Mouse (Mus musculus) stomach, postnatal 0 days (tissue): ENCODE data around the gene Phrf1. TPM values are rescaled to one million over a fixed set of nuclear protein-coding genes. Genes with fewer than 3 reads are reported as not detected.

Experiments used
- ATAC-seq: fragments of 200-750 bp; cut with Nextera tagmentation; 2 replicates; pipeline ENCODE4 v1.8.0; 2017; ENCODE audit not compliant: low FRiP score, low TSS enrichment
- DNase-seq: peaks from one replicate; pipeline ENCODE4 v3.0.0-alpha.2; 2016; ENCODE audit warnings: low spot score
- H3K27ac ChIP-seq: fragments of 300-500 bp; sonication (generic); replicated peaks from 2 replicates; pipeline ENCODE4 v1.5.1; 2014; ENCODE audit warnings: mild to moderate bottlenecking, control low read depth
- H3K27me3 ChIP-seq: fragments of 300-500 bp; sonication (generic); 2 replicates; pipeline ENCODE4 v1.6.1; 2014; ENCODE audit warnings: low read length; ENCODE audit not compliant: control insufficient read depth, insufficient read depth
- H3K36me3 ChIP-seq: fragments of 300-500 bp; sonication (generic); 2 replicates; pipeline ENCODE4 v1.6.1; 2014; ENCODE audit warnings: low read length, mixed read lengths; ENCODE audit not compliant: control insufficient read depth, insufficient read depth
- H3K4me1 ChIP-seq: fragments of 300-500 bp; sonication (generic); replicated peaks from 2 replicates; pipeline ENCODE4 v1.6.1; 2014; ENCODE audit warnings: antibody characterized with exemption; ENCODE audit not compliant: control insufficient read depth, insufficient read depth
- H3K4me2 ChIP-seq: fragments of 300-500 bp; sonication (generic); replicated peaks from 2 replicates; pipeline ENCODE4 v1.6.1; 2014; ENCODE audit warnings: low read depth, mild to moderate bottlenecking, control low read depth, moderate library complexity
- H3K4me3 ChIP-seq: fragments of 300-500 bp; sonication (generic); 2 replicates; pipeline ENCODE4 v1.5.1; 2014; ENCODE audit warnings: low read depth, low read length, control low read depth
- H3K9ac ChIP-seq: fragments of 300-500 bp; sonication (generic); 2 replicates; pipeline ENCODE4 v1.6.1; 2014; ENCODE audit warnings: mild to moderate bottlenecking, low read length, control low read depth, mixed read lengths
- H3K9me3 ChIP-seq: fragments of 300-500 bp; sonication (generic); 2 replicates; pipeline ENCODE4 v1.6.1; 2016; ENCODE audit warnings: low read length; ENCODE audit not compliant: control insufficient read depth
- CTCF ChIP-seq: IDR thresholded peaks from 2 replicates; pipeline ENCODE4 v1.5.1; 2016; ENCODE audit warnings: antibody characterized with exemption, low read depth, mild to moderate bottlenecking, moderate library complexity
- EP300 ChIP-seq: optimal IDR thresholded peaks from 2 replicates; pipeline ENCODE3; 2016; ENCODE audit warnings: antibody characterized with exemption
- WGBS: fragments of 180-500 bp; shearing (Covaris S2); extraction: QIAGEN DNeasy Blood & Tissue Kit; methylation state at CpG from one replicate; pipeline ENCODE4 v1.1.7; 2014; 5-methylcytosine and 5-hydroxymethylcytosine counted together
- polyA plus RNA-seq: library from polyadenylated mRNA; unstranded; fragments of >200 nt; fragmentation: Nextera tagmentation; extraction: Ambion mirVana; gene quantifications from 2 replicates; pipeline ENCODE4 v1.2.1, GENCODE M21; 2015

The Phrf1 gene
- polyA plus RNA-seq, 1 experiment from 2014 or later = 19.1 TPM

GRCm38 (mm10) chr7:141222126-141222467 lies 6.5 kb upstream of the Phrf1 start:
- Histone ChIP-seq H3K9ac (peak overlapping the region; percentile 45), H3K9me3 (no peaks in the 10 kb centered on the region), H3K27ac (peak overlapping the region; percentile 81), H3K27me3 (no peaks in the 10 kb centered on the region), H3K4me2 (peak overlapping the region; percentile 98), H3K4me3 (peak overlapping the region; percentile 65), H3K36me3 (no peaks in the 10 kb centered on the region), H3K4me1 (peaks cover 15% of the 10 kb centered on the region)
- DNase-seq (no peak), ATAC-seq (no peak)
- 10% methylated on average over 8 of the region's 8 CpGs for WGBS
- no peak for TF ChIP-seq EP300
- no peak for TF ChIP-seq CTCF

GRCm38 (mm10) chr7:141222696-141223215 lies 5.8 kb upstream of the Phrf1 start:
- no peak overlapping the region for H3K4me2 ChIP-seq
- no peak overlapping the region for H3K4me3 ChIP-seq
- WGBS = 76% methylated on average over 4 of the region's 4 CpGs
- H3K9me3 ChIP-seq = no peaks in the 10 kb centered on the region
- TF ChIP-seq EP300 = no peak
- no peak for TF ChIP-seq CTCF
- H3K9ac ChIP-seq = peak overlapping the region; percentile 45; the same call in 1 of the 2 replicates
- no peaks in the 10 kb centered on the region for H3K27me3 ChIP-seq
- peaks cover 15% of the 10 kb centered on the region for H3K4me1 ChIP-seq
- H3K36me3 ChIP-seq = no peaks in the 10 kb centered on the region
- DNase-seq (no peak), ATAC-seq (no peak)
- peak overlapping the region; percentile 81 for H3K27ac ChIP-seq

DNA sequence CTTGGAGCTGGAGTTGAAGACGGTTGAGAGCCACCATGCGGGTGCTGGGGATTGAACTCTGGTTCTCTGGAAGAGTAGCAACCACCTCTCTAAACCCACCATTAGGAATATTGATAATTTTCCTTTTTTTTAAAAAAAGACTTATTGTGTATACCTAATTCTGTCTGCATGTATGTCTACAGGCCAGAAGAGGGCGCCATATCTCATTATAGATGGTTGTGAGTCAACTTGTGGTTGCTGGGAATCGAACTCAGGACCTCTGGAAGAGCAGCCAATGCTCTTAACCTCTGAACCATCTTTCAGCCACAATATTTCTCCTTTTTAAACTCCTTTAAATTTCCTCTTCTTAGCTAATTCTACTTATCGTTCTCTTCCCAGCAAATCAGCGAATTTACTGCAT lies 2.0 kb upstream of the Phrf1 start:
- no peak overlapping the region for H3K4me3 ChIP-seq
- DNase-seq (no peak), ATAC-seq (no peak)
- H3K9me3 ChIP-seq = no peaks in the 10 kb centered on the region
- peak; percentile 20; the same call in 1 of the 2 replicates for TF ChIP-seq CTCF
- TF ChIP-seq EP300 = no peak
- peaks cover 12% of the 10 kb centered on the region for H3K4me1 ChIP-seq
- no peaks in the 10 kb centered on the region for H3K27me3 ChIP-seq
- H3K27ac ChIP-seq = no peak overlapping the region
- H3K9ac ChIP-seq = no peak overlapping the region
- WGBS = 87% methylated on average over 6 of the region's 6 CpGs
- no peak overlapping the region for H3K4me2 ChIP-seq
- no peaks in the 10 kb centered on the region for H3K36me3 ChIP-seq

- DNase-seq (no peak), ATAC-seq (no peak)
- WGBS = 76% methylated on average over 4 of the region's 4 CpGs
- H3K9me3 ChIP-seq = no peaks in the 10 kb centered on the region
- H3K4me3 ChIP-seq = no peak overlapping the region
- TF ChIP-seq CTCF = no peak
- TF ChIP-seq EP300 = no peak
- no peak overlapping the region for H3K9ac ChIP-seq
- H3K4me1 ChIP-seq = 0 out of 2 replicates have a peak, but pooled peaks cover 4% of the 10 kb centered on the region
- H3K4me2 ChIP-seq = no peak overlapping the region
- no peaks in the 10 kb centered on the region for H3K27me3 ChIP-seq
- H3K36me3 ChIP-seq = peaks cover 8% of the 10 kb centered on the region; the same call in 1 of the 2 replicates
- H3K27ac ChIP-seq = 0 out of 2 replicates have a peak overlapping the region, but pooled peaks have one; percentile 94
Observed at GRCm38 (mm10) chr7:141227796-141228195, 788 bp upstream of the Phrf1 start.

DNA sequence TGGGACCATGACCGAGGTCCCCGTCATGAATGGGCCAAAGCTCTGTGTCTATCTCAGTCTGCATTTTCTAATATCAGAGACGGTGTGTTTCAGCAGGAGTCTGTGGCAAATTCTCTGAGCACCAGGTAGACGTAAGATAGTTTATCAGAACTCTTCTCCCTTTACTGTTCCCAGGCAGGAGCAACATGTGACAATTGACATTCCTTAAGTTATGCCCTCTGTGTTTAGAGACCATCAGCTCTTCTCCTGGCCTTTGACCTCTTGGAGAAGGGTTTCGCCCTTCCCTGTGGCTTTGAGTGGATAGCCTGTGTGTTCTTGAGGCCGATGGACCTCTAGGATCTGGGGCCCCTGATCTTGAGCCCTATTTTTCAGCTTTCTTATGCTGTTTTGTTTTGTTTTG lies 1.1 kb downstream of the Phrf1 start:
- 41% methylated on average over 6 of the region's 6 CpGs for WGBS
- Histone ChIP-seq H3K36me3 (peaks cover 21% of the 10 kb centered on the region), H3K27me3 (no peaks in the 10 kb centered on the region), H3K4me3 (peak overlapping the region; percentile 96), H3K4me2 (peak overlapping the region; percentile 76), H3K9me3 (no peaks in the 10 kb centered on the region), H3K9ac (peak overlapping the region; percentile 99), H3K4me1 (0 out of 2 replicates have a peak, but pooled peaks cover 4% of the 10 kb centered on the region), H3K27ac (no peak overlapping the region; the same call in 1 of the 2 replicates)
- ATAC-seq (no peak), DNase-seq (no peak)
- TF ChIP-seq EP300 (no peak), CTCF (no peak)

DNA sequence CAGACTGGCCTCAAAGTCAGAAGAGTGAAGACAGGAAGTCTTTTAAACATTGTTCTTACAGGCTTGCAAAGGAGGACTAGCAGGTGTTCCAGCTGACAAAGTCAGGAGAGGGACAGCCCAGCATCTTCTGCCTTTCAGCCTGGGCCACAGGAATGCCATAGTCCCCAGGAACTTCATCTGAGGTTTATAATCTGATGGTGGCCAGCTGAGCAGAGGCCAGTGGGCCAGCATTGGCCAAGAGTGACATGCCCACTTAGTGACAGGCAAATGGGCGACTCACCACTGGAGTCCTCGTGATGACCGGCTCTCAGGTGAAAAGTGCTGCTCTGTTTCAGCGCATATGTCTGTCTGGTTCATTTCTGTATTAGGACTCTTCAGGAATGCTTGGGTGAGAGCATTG lies 2.0 kb downstream of the Phrf1 start:
- no peak for DNase-seq
- H3K4me3 ChIP-seq = no peak overlapping the region
- no peak for ATAC-seq
- H3K27me3 ChIP-seq = no peaks in the 10 kb centered on the region
- no peak overlapping the region for H3K9ac ChIP-seq
- no peaks in the 10 kb centered on the region for H3K9me3 ChIP-seq
- H3K36me3 ChIP-seq = peaks cover 23% of the 10 kb centered on the region
- TF ChIP-seq EP300 = no peak
- no peak for TF ChIP-seq CTCF
- H3K4me2 ChIP-seq = no peak overlapping the region
- H3K27ac ChIP-seq = no peak overlapping the region
- H3K4me1 ChIP-seq = 0 out of 2 replicates have a peak, but pooled peaks cover 4% of the 10 kb centered on the region
- whole genome bisulfite sequencing = 92% methylated on average over 4 of the region's 4 CpGs
